Mouse (Mus musculus): ENCODE measurements around the gene Slc41a2. TPM values are rescaled to one million over a fixed set of nuclear protein-coding genes. Genes with fewer than 3 reads are reported as not detected.
"Not testable (repeated sequence)": the region's sequence is repeated elsewhere in the genome, so short reads cannot be mapped to it uniquely, and the experiment has no call there.

Gene Slc41a2
- total RNA-seq (2017) = 0.19 TPM in 1 of 2 replicates, not detected in the other

- peak; percentile 69 to 73 for ATAC-seq (replicated peaks in 1 of 2; ENCODE audit: insufficient read depth in 1 of 2, low FRiP score in 2 of 2, low TSS enrichment in 1 of 2, low read depth in 1 of 2, poor library complexity in 2 of 2, severe bottlenecking in 2 of 2)
Observed at GRCm38 (mm10) chr10:83337159-83337951, at the start of gene Slc41a2. Gene Slc41a2, minus strand, starts transcription at chr10:83337882.

- no peak for ATAC-seq (replicated peaks in 1 of 2; ENCODE audit: insufficient read depth in 1 of 2, low FRiP score in 2 of 2, low TSS enrichment in 1 of 2, low read depth in 1 of 2, poor library complexity in 2 of 2, severe bottlenecking in 2 of 2)
Observed at GRCm38 (mm10) chr10:83385330-83385910, 47.7 kb upstream of the Slc41a2 start.

GRCm38 (mm10) chr10:83384456-83385215, 47.0 kb upstream of the Slc41a2 start:
- no peak for ATAC-seq (replicated peaks in 1 of 2; ENCODE audit: insufficient read depth in 1 of 2, low FRiP score in 2 of 2, low TSS enrichment in 1 of 2, low read depth in 1 of 2, poor library complexity in 2 of 2, severe bottlenecking in 2 of 2)

- ATAC-seq (replicated peaks in 1 of 2; ENCODE audit: insufficient read depth in 1 of 2, low FRiP score in 2 of 2, low TSS enrichment in 1 of 2, low read depth in 1 of 2, poor library complexity in 2 of 2, severe bottlenecking in 2 of 2) = no peak
Observed at GRCm38 (mm10) chr10:83383863-83384262, 46.2 kb upstream of the Slc41a2 start.

- no peak for ATAC-seq (replicated peaks in 1 of 2; ENCODE audit: insufficient read depth in 1 of 2, low FRiP score in 2 of 2, low TSS enrichment in 1 of 2, low read depth in 1 of 2, poor library complexity in 2 of 2, severe bottlenecking in 2 of 2)
Observed at GRCm38 (mm10) chr10:83382988-83383387, 45.3 kb upstream of the Slc41a2 start.

- ATAC-seq (replicated peaks in 1 of 2; ENCODE audit: insufficient read depth in 1 of 2, low FRiP score in 2 of 2, low TSS enrichment in 1 of 2, low read depth in 1 of 2, poor library complexity in 2 of 2, severe bottlenecking in 2 of 2) = no peak
Observed at GRCm38 (mm10) chr10:83382528-83382927, 44.8 kb upstream of the Slc41a2 start.

- no peak for ATAC-seq (replicated peaks in 1 of 2; ENCODE audit: insufficient read depth in 1 of 2, low FRiP score in 2 of 2, low TSS enrichment in 1 of 2, low read depth in 1 of 2, poor library complexity in 2 of 2, severe bottlenecking in 2 of 2)
Observed at GRCm38 (mm10) chr10:83380501-83380900, 42.8 kb upstream of the Slc41a2 start.

- ATAC-seq (replicated peaks in 1 of 2; ENCODE audit: insufficient read depth in 1 of 2, low FRiP score in 2 of 2, low TSS enrichment in 1 of 2, low read depth in 1 of 2, poor library complexity in 2 of 2, severe bottlenecking in 2 of 2) = no peak
Observed at GRCm38 (mm10) chr10:83378083-83378833, 40.6 kb upstream of the Slc41a2 start.

GRCm38 (mm10) chr10:83376911-83377682, 39.4 kb upstream of the Slc41a2 start:
- ATAC-seq (replicated peaks in 1 of 2; ENCODE audit: insufficient read depth in 1 of 2, low FRiP score in 2 of 2, low TSS enrichment in 1 of 2, low read depth in 1 of 2, poor library complexity in 2 of 2, severe bottlenecking in 2 of 2) = no peak

- not testable (repeated sequence) for ATAC-seq (replicated peaks in 1 of 2; ENCODE audit: insufficient read depth in 1 of 2, low FRiP score in 2 of 2, low TSS enrichment in 1 of 2, low read depth in 1 of 2, poor library complexity in 2 of 2, severe bottlenecking in 2 of 2)
Observed at GRCm38 (mm10) chr10:83375458-83375857, 37.8 kb upstream of the Slc41a2 start.

- no peak for ATAC-seq (replicated peaks in 1 of 2; ENCODE audit: insufficient read depth in 1 of 2, low FRiP score in 2 of 2, low TSS enrichment in 1 of 2, low read depth in 1 of 2, poor library complexity in 2 of 2, severe bottlenecking in 2 of 2)
Observed at GRCm38 (mm10) chr10:83374045-83374656, 36.5 kb upstream of the Slc41a2 start.

GRCm38 (mm10) chr10:83368918-83369317, 31.2 kb upstream of the Slc41a2 start:
- ATAC-seq (replicated peaks in 1 of 2; ENCODE audit: insufficient read depth in 1 of 2, low FRiP score in 2 of 2, low TSS enrichment in 1 of 2, low read depth in 1 of 2, poor library complexity in 2 of 2, severe bottlenecking in 2 of 2) = no peak

- ATAC-seq (replicated peaks in 1 of 2; ENCODE audit: insufficient read depth in 1 of 2, low FRiP score in 2 of 2, low TSS enrichment in 1 of 2, low read depth in 1 of 2, poor library complexity in 2 of 2, severe bottlenecking in 2 of 2) = no peak
Observed at GRCm38 (mm10) chr10:83363451-83363850, 25.8 kb upstream of the Slc41a2 start.

- 0 out of 4 replicates have a peak, but pooled peaks of 1 of the 2 experiments have one; percentile 2 for ATAC-seq (replicated peaks in 1 of 2; ENCODE audit: insufficient read depth in 1 of 2, low FRiP score in 2 of 2, low TSS enrichment in 1 of 2, low read depth in 1 of 2, poor library complexity in 2 of 2, severe bottlenecking in 2 of 2)
Observed at GRCm38 (mm10) chr10:83361643-83362382, 24.1 kb upstream of the Slc41a2 start.

GRCm38 (mm10) chr10:83360356-83360755, 22.7 kb upstream of the Slc41a2 start:
- ATAC-seq (replicated peaks in 1 of 2; ENCODE audit: insufficient read depth in 1 of 2, low FRiP score in 2 of 2, low TSS enrichment in 1 of 2, low read depth in 1 of 2, poor library complexity in 2 of 2, severe bottlenecking in 2 of 2) = peak; percentile 8 to 26; a peak in 1 of 4 replicates

GRCm38 (mm10) chr10:83359956-83360355, 22.3 kb upstream of the Slc41a2 start, which contains the start of gene D10Wsu102e:
Gene D10Wsu102e, plus strand, starts transcription at chr10:83360221.
- peak; percentile 95 to 99 for ATAC-seq (replicated peaks in 1 of 2; ENCODE audit: insufficient read depth in 1 of 2, low FRiP score in 2 of 2, low TSS enrichment in 1 of 2, low read depth in 1 of 2, poor library complexity in 2 of 2, severe bottlenecking in 2 of 2)

Data from hematopoietic stem cell, adult 5-6 weeks (primary cell).